Mouse (Mus musculus) heart, embryonic 12.5 days (tissue): ENCODE measurements at regions not wholly inside any gene's neighbourhood (a gene's known extent, or its start where the extent isn't known, plus 50 kb on each side); places are given as distances from the start of the nearest gene placed in this dataset.
A peak's percentile ranks its signal among the peaks of the same experiment; 100 is the strongest.

Experiments used
- ATAC-seq: fragments of 200-750 bp; cut with Nextera tagmentation; 2 replicates; pipeline ENCODE4 v1.8.0; 2017; ENCODE audit warnings: moderate TSS enrichment, moderate library complexity; ENCODE audit not compliant: insufficient number of reproducible peaks, low FRiP score
- H3K27ac ChIP-seq: fragments of 300-500 bp; sonication (generic); 2 replicates; pipeline ENCODE4 v1.5.1; 2016; ENCODE audit warnings: mild to moderate bottlenecking, moderate library complexity; ENCODE audit not compliant: poor library complexity, severe bottlenecking
- H3K27me3 ChIP-seq: fragments of 300-500 bp; sonication (generic); replicated peaks from 2 replicates; pipeline ENCODE4 v1.6.1; 2016; ENCODE audit warnings: mild to moderate bottlenecking, moderate library complexity
- H3K36me3 ChIP-seq: fragments of 300-500 bp; sonication (generic); 2 replicates; pipeline ENCODE4 v1.6.1; 2016; ENCODE audit warnings: mild to moderate bottlenecking, moderate library complexity
- H3K4me1 ChIP-seq: fragments of 300-500 bp; sonication (generic); replicated peaks from 2 replicates; pipeline ENCODE4 v1.6.1; 2016; ENCODE audit warnings: mild to moderate bottlenecking
- H3K4me2 ChIP-seq: fragments of 300-500 bp; sonication (generic); 2 replicates; pipeline ENCODE4 v1.6.1; 2016; ENCODE audit warnings: mild to moderate bottlenecking, moderate library complexity
- H3K4me3 ChIP-seq: fragments of 300-500 bp; sonication (generic); 2 replicates; pipeline ENCODE4 v1.5.1; 2016; ENCODE audit warnings: mild to moderate bottlenecking
- H3K9ac ChIP-seq: fragments of 300-500 bp; sonication (generic); 2 replicates; pipeline ENCODE4 v1.6.1; 2016; ENCODE audit warnings: mild to moderate bottlenecking, moderate library complexity
- H3K9me3 ChIP-seq: fragments of 300-500 bp; sonication (generic); replicated peaks from 2 replicates; pipeline ENCODE4 v1.6.1; 2016; ENCODE audit warnings: mild to moderate bottlenecking, moderate library complexity
- WGBS: fragments of 180-500 bp; shearing (Covaris S2); methylation state at CpG from one replicate; pipeline ENCODE4 v1.1.7; 2016; 5-methylcytosine and 5-hydroxymethylcytosine counted together

- no peak overlapping the region for H3K27ac ChIP-seq
- no peak overlapping the region for H3K4me2 ChIP-seq
- H3K4me1 ChIP-seq, result no peaks in the 10 kb centered on the region
- H3K4me3 ChIP-seq, result no peak overlapping the region
- no peak overlapping the region for H3K9ac ChIP-seq
- H3K36me3 ChIP-seq, result no peaks in the 10 kb centered on the region
- 69% methylated on average over 8 of the region's 8 CpGs for WGBS
- peaks cover 11% of the 10 kb centered on the region for H3K27me3 ChIP-seq
- no peaks in the 10 kb centered on the region for H3K9me3 ChIP-seq
- ATAC-seq, result no peak
Observed at GRCm38 (mm10) chr2:169142224-169142623, 186.8 kb upstream of the Zfp64 start.

- Histone ChIP-seq H3K4me1 (peaks cover 9% of the 10 kb centered on the region; the same call in 1 of the 2 replicates), H3K36me3 (no peaks in the 10 kb centered on the region), H3K27ac (no peak overlapping the region), H3K4me2 (0 out of 2 replicates have a peak overlapping the region, but pooled peaks have one; percentile 43), H3K4me3 (no peak overlapping the region), H3K27me3 (peaks cover 7% of the 10 kb centered on the region; the same call in 1 of the 2 replicates), H3K9me3 (no peaks in the 10 kb centered on the region), H3K9ac (no peak overlapping the region)
- 31% methylated on average over 15 of the region's 15 CpGs for WGBS
- no peak for ATAC-seq
Observed at GRCm38 (mm10) chr2:169133855-169134254, 178.5 kb upstream of the Zfp64 start.

GRCm38 (mm10) chr2:169125476-169125875 is 170.1 kb upstream of the Zfp64 start:
- H3K4me1 ChIP-seq, result no peaks in the 10 kb centered on the region
- no peak overlapping the region for H3K4me3 ChIP-seq
- H3K27ac ChIP-seq, result no peak overlapping the region
- H3K9me3 ChIP-seq, result peaks cover 10% of the 10 kb centered on the region; the same call in 1 of the 2 replicates
- 81% methylated on average over 10 of the region's 10 CpGs for WGBS
- no peak for ATAC-seq
- H3K27me3 ChIP-seq, result no peaks in the 10 kb centered on the region
- no peaks in the 10 kb centered on the region for H3K36me3 ChIP-seq
- no peak overlapping the region for H3K9ac ChIP-seq
- no peak overlapping the region for H3K4me2 ChIP-seq

GRCm38 (mm10) chr2:169122887-169123286 is 167.5 kb upstream of the Zfp64 start:
- Histone ChIP-seq H3K27me3 (no peaks in the 10 kb centered on the region), H3K36me3 (no peaks in the 10 kb centered on the region), H3K4me3 (no peak overlapping the region), H3K4me1 (no peaks in the 10 kb centered on the region), H3K4me2 (no peak overlapping the region), H3K27ac (no peak overlapping the region), H3K9me3 (peaks cover 10% of the 10 kb centered on the region; the same call in 1 of the 2 replicates), H3K9ac (no peak overlapping the region)
- no peak for ATAC-seq
- 85% methylated on average over 7 of the region's 7 CpGs for WGBS

- Histone ChIP-seq H3K4me2 (no peak overlapping the region), H3K4me1 (no peaks in the 10 kb centered on the region), H3K27ac (no peak overlapping the region), H3K9ac (no peak overlapping the region), H3K9me3 (0 out of 2 replicates have a peak, but pooled peaks cover 7% of the 10 kb centered on the region), H3K27me3 (peaks cover 9% of the 10 kb centered on the region; the same call in 1 of the 2 replicates), H3K36me3 (no peaks in the 10 kb centered on the region), H3K4me3 (no peak overlapping the region)
- 58% methylated on average over 10 of the region's 10 CpGs for WGBS
- no peak for ATAC-seq
Observed at GRCm38 (mm10) chr2:169116841-169117240, 161.5 kb upstream of the Zfp64 start.

GRCm38 (mm10) chr2:169109044-169109443 is 153.7 kb upstream of the Zfp64 start:
- H3K9ac ChIP-seq, result no peak overlapping the region
- ATAC-seq, result no peak
- peaks cover 13% of the 10 kb centered on the region for H3K9me3 ChIP-seq
- no peaks in the 10 kb centered on the region for H3K36me3 ChIP-seq
- 81% methylated on average over 4 of the region's 4 CpGs for WGBS
- no peak overlapping the region for H3K27ac ChIP-seq
- no peaks in the 10 kb centered on the region for H3K4me1 ChIP-seq
- no peak overlapping the region for H3K4me3 ChIP-seq
- no peak overlapping the region for H3K4me2 ChIP-seq
- no peaks in the 10 kb centered on the region for H3K27me3 ChIP-seq

- peaks cover 6% of the 10 kb centered on the region for H3K9me3 ChIP-seq
- no peak overlapping the region for H3K4me2 ChIP-seq
- H3K27ac ChIP-seq, result no peak overlapping the region
- 33% methylated on average over 10 of the region's 10 CpGs for WGBS
- H3K4me1 ChIP-seq, result no peaks in the 10 kb centered on the region
- H3K27me3 ChIP-seq, result no peaks in the 10 kb centered on the region
- H3K36me3 ChIP-seq, result no peaks in the 10 kb centered on the region
- no peak for ATAC-seq
- H3K9ac ChIP-seq, result no peak overlapping the region
- no peak overlapping the region for H3K4me3 ChIP-seq
Observed at GRCm38 (mm10) chr2:169108037-169108436, 152.7 kb upstream of the Zfp64 start.

- no peak for ATAC-seq
- 79% methylated on average over 13 of the region's 13 CpGs for WGBS
- peaks cover 19% of the 10 kb centered on the region for H3K9me3 ChIP-seq
Observed at GRCm38 (mm10) chr2:169101506-169102261, 146.3 kb upstream of the Zfp64 start.

GRCm38 (mm10) chr2:169100516-169100915 is 145.1 kb upstream of the Zfp64 start:
- Histone ChIP-seq H3K4me2 (no peak overlapping the region), H3K27me3 (no peaks in the 10 kb centered on the region), H3K9me3 (peaks cover 19% of the 10 kb centered on the region), H3K4me3 (no peak overlapping the region), H3K4me1 (no peaks in the 10 kb centered on the region), H3K36me3 (no peaks in the 10 kb centered on the region), H3K27ac (no peak overlapping the region), H3K9ac (no peak overlapping the region)
- ATAC-seq, result no peak
- 84% methylated on average over 8 of the region's 10 CpGs for WGBS

More at GRCm38 (mm10) chr2:169101506-169102261, 146.3 kb upstream of the Zfp64 start:
- Histone ChIP-seq H3K9ac (no peak overlapping the region), H3K4me1 (no peaks in the 10 kb centered on the region), H3K27me3 (no peaks in the 10 kb centered on the region), H3K4me2 (no peak overlapping the region), H3K4me3 (no peak overlapping the region), H3K27ac (no peak overlapping the region), H3K36me3 (no peaks in the 10 kb centered on the region)

- Histone ChIP-seq H3K4me1 (no peaks in the 10 kb centered on the region), H3K9me3 (peaks cover 23% of the 10 kb centered on the region), H3K36me3 (no peaks in the 10 kb centered on the region), H3K27me3 (no peaks in the 10 kb centered on the region), H3K9ac (no peak overlapping the region), H3K4me3 (no peak overlapping the region), H3K4me2 (no peak overlapping the region), H3K27ac (no peak overlapping the region)
- no peak for ATAC-seq
- 90% methylated on average over 12 of the region's 12 CpGs for WGBS
Observed at GRCm38 (mm10) chr2:169099678-169100077, 144.3 kb upstream of the Zfp64 start.

- Histone ChIP-seq H3K9ac (no peak overlapping the region), H3K4me3 (no peak overlapping the region), H3K27ac (no peak overlapping the region), H3K4me2 (no peak overlapping the region), H3K36me3 (no peaks in the 10 kb centered on the region), H3K27me3 (no peaks in the 10 kb centered on the region), H3K4me1 (no peaks in the 10 kb centered on the region), H3K9me3 (peaks cover 23% of the 10 kb centered on the region)
- 85% methylated on average over 6 of the region's 6 CpGs for WGBS
- no peak for ATAC-seq
Observed at GRCm38 (mm10) chr2:169098591-169098990, 143.2 kb upstream of the Zfp64 start.
